Mouse (Mus musculus) liver, embryonic 11.5 days (tissue): ENCODE data around the gene Ubxn1. TPM values are rescaled to one million over a fixed set of nuclear protein-coding genes. Genes with fewer than 3 reads are reported as not detected.

ENCODE experiments used
- ATAC-seq: fragments of 200-750 bp; cut with Nextera tagmentation; replicated peaks from 2 replicates; pipeline ENCODE4 v1.8.0; 2017; ENCODE audit warnings: moderate number of reproducible peaks, mild to moderate bottlenecking, moderate TSS enrichment, moderate library complexity; ENCODE audit not compliant: low FRiP score
- DNase-seq: peaks from one replicate; pipeline ENCODE4 v3.0.0-alpha.2; 2017; ENCODE audit warnings: low spot score
- H3K27ac ChIP-seq: fragments of 300-500 bp; sonication (generic); 2 replicates; pipeline ENCODE4 v1.5.1; 2014; ENCODE audit warnings: mild to moderate bottlenecking, low read depth, low read length, control low read depth
- H3K27me3 ChIP-seq: fragments of 300-500 bp; sonication (generic); replicated peaks from 2 replicates; pipeline ENCODE4 v1.6.1; 2014; ENCODE audit warnings: low read length, mixed read lengths; ENCODE audit not compliant: control insufficient read depth, insufficient read depth
- H3K36me3 ChIP-seq: fragments of 300-500 bp; sonication (generic); 2 replicates; pipeline ENCODE4 v1.6.1; 2014; ENCODE audit warnings: mild to moderate bottlenecking, low read length, moderate library complexity, mixed read lengths; ENCODE audit not compliant: control insufficient read depth, insufficient read depth
- H3K4me1 ChIP-seq: fragments of 300-500 bp; sonication (generic); replicated peaks from 2 replicates; pipeline ENCODE4 v1.6.1; 2014; ENCODE audit warnings: low read length, mixed read lengths; ENCODE audit not compliant: control insufficient read depth, insufficient read depth
- H3K4me2 ChIP-seq: fragments of 300-500 bp; sonication (generic); 2 replicates; pipeline ENCODE4 v1.6.1; 2014; ENCODE audit warnings: mild to moderate bottlenecking, control low read depth, moderate library complexity
- H3K4me3 ChIP-seq: fragments of 300-500 bp; sonication (generic); 2 replicates; pipeline ENCODE4 v1.5.1; 2014; ENCODE audit warnings: low read depth, low read length, control low read depth
- H3K9ac ChIP-seq: fragments of 300-500 bp; sonication (generic); 2 replicates; pipeline ENCODE4 v1.6.1; 2014; ENCODE audit warnings: low read depth, low read length, control low read depth
- H3K9me3 ChIP-seq: fragments of 300-500 bp; sonication (generic); 2 replicates; pipeline ENCODE4 v1.6.1; 2016; ENCODE audit warnings: low read length, inconsistent platforms, mixed read lengths; ENCODE audit not compliant: control insufficient read depth
- WGBS: fragments of 180-500 bp; shearing (Covaris S2); extraction: QIAGEN DNeasy Blood & Tissue Kit; methylation state at CpG from one replicate; pipeline ENCODE4 v1.1.7; 2014; 5-methylcytosine and 5-hydroxymethylcytosine counted together
- polyA plus RNA-seq: library from polyadenylated mRNA; unstranded; fragments of >200 nt; fragmentation: Nextera tagmentation; extraction: Ambion mirVana; gene quantifications from 2 replicates; pipeline ENCODE4 v1.2.1, GENCODE M21; 2014

Gene Ubxn1
- polyA plus RNA-seq, 1 experiment from 2014 or later: 204 TPM

DNA sequence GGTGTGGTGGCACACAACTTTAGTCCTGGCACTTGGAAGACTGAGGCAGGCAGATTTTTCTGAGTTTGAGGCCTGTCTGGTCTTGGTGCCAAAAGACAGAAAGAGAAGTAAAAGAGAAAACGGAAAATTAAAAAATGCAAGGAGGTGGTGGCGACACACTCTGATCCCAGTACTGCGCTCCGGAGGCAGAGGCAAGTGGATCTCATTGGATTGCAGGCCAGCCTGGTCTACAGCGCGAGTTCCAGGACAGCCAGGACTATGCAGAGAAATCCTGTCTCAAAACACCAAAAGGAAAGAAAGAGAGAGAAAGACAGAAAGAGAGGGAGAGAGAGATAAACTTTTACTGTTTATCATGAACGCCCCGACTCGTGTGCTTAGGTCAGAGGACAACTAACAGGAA lies 458 bp upstream of the Ubxn1 start:
- DNase-seq (no peak), ATAC-seq (peak; percentile 24; the same call in 1 of the 2 replicates)
- no peaks in the 10 kb centered on the region for H3K27me3 ChIP-seq
- H3K4me2 ChIP-seq: peak overlapping the region; percentile 77
- 30% methylated on average over 9 of the region's 9 CpGs for WGBS
- peaks cover 9% of the 10 kb centered on the region for H3K4me1 ChIP-seq
- H3K27ac ChIP-seq: peak overlapping the region; percentile 67
- H3K9me3 ChIP-seq: no peaks in the 10 kb centered on the region
- peak overlapping the region; percentile 95 for H3K4me3 ChIP-seq
- H3K36me3 ChIP-seq: peaks cover 13% of the 10 kb centered on the region
- H3K9ac ChIP-seq: peak overlapping the region; percentile 94

DNA sequence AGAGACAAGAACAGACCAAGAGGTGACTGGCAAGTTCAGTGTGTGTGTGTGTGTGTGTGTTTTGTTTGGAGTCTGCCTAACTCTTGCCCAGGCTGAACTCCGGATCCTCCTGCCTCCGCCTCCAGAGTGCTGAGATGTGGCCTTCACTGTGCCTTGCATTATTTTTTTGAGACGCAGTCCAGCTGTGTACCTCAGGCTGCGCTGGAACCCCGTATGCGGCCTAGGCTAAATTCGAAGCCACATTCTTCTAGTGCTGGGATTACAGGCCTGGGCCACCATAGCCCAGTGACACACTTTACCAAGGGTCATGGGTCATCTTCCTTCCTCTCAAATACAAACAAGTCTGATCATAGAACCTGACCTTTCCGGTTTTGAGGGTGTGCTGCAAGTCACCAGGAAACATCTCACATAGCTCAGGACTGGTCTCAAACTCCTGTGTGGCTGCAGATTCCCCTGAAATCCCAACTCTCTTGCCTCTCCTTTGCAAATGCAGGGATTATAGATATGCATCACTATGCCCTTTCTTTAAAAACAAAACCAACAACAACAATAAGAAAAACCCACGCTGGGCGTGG lies 1.1 kb downstream of the Ubxn1 start:
- Histone ChIP-seq H3K4me1 (peaks cover 9% of the 10 kb centered on the region), H3K36me3 (peaks cover 20% of the 10 kb centered on the region), H3K9ac (peak overlapping the region; percentile 94), H3K4me3 (peak overlapping the region; percentile 95), H3K9me3 (no peaks in the 10 kb centered on the region), H3K27me3 (no peaks in the 10 kb centered on the region), H3K4me2 (peak overlapping the region; percentile 96), H3K27ac (peak overlapping the region; percentile 89; the same call in 1 of the 2 replicates)
- ATAC-seq (no peak), DNase-seq (no peak)
- WGBS: 69% methylated on average over 10 of the region's 10 CpGs

- ATAC-seq (no peak), DNase-seq (no peak)
- Histone ChIP-seq H3K36me3 (peaks cover 25% of the 10 kb centered on the region), H3K9me3 (no peaks in the 10 kb centered on the region), H3K9ac (no peak overlapping the region), H3K4me3 (no peak overlapping the region), H3K27ac (no peak overlapping the region), H3K4me2 (no peak overlapping the region), H3K4me1 (peaks cover 14% of the 10 kb centered on the region), H3K27me3 (no peaks in the 10 kb centered on the region)
- 87% methylated on average over 7 of the region's 7 CpGs for WGBS
These were observed 3.7 kb downstream of the Ubxn1 start for GRCm38 (mm10) chr19:8875031-8875430.

GRCm38 (mm10) chr19:8880311-8881033 lies 9.2 kb downstream of the Ubxn1 start, which contains the start of gene Uqcc3:
Gene Uqcc3 (minus strand): TSS chr19:8880923.
- ATAC-seq: peak; percentile 97
- H3K4me1 ChIP-seq: peaks cover 8% of the 10 kb centered on the region
- peak within 1 kb of the TSS; percentile 94 for H3K4me3 ChIP-seq
- peaks cover 12% of the 10 kb centered on the region for H3K36me3 ChIP-seq
- WGBS: under 1% methylated on average over 42 of the region's 42 CpGs
- peak within 1 kb of the TSS; percentile 92 for H3K4me2 ChIP-seq
- H3K27me3 ChIP-seq: no peaks in the 10 kb centered on the region
- DNase-seq: peak; percentile 84
- H3K9me3 ChIP-seq: no peaks in the 10 kb centered on the region
- peak within 1 kb of the TSS; percentile 95 for H3K9ac ChIP-seq
- H3K27ac ChIP-seq: peak within 1 kb of the TSS; percentile 79

GRCm38 (mm10) chr19:8881034-8881392 lies 9.7 kb downstream of the Ubxn1 start:
- H3K9me3 ChIP-seq: no peaks in the 10 kb centered on the region
- peak overlapping the region; percentile 95 for H3K9ac ChIP-seq
- no peaks in the 10 kb centered on the region for H3K27me3 ChIP-seq
- peaks cover 8% of the 10 kb centered on the region for H3K4me1 ChIP-seq
- ATAC-seq: no peak
- DNase-seq: no peak
- WGBS: 15% methylated on average over 3 of the region's 3 CpGs
- no peak overlapping the region for H3K27ac ChIP-seq
- H3K4me2 ChIP-seq: peak overlapping the region; percentile 92
- peak overlapping the region; percentile 94 for H3K4me3 ChIP-seq
- H3K36me3 ChIP-seq: peaks cover 12% of the 10 kb centered on the region

DNA sequence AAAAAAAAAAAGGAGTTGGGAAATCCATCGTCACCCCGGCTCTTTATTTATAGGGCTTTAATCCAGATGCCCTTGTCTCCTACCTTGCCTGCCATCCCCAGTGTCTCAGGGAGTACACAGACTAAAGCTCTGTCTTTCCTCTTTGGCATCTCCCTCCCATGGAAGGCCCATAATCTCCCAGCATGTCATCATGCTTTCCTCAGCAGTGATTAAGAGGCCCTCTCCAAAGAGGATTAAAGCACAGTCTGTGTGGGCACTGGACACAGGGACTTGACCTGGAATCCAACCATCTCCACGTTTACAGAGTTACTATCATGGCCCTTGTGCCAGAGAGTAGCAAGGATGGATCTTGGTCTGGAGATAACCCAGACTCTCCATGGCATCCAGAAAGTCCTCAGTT lies 12.3 kb downstream of the Ubxn1 start, which contains the start of the genes Lbhd1 and Gm49403:
Gene Lbhd1, plus strand, starts transcription at position 117 of the 400 bp plus-strand sequence.
Gene Gm49403, plus strand, starts transcription at position 315 of the 400 bp plus-strand sequence.
- Histone ChIP-seq H3K9me3 (no peaks in the 10 kb centered on the region), H3K9ac (no peak within 1 kb of the TSS), H3K4me2 (no peak within 1 kb of the TSS), H3K4me3 (no peak within 1 kb of the TSS), H3K27ac (no peak within 1 kb of the TSS), H3K36me3 (no peaks in the 10 kb centered on the region), H3K27me3 (no peaks in the 10 kb centered on the region), H3K4me1 (peaks cover 12% of the 10 kb centered on the region)
- ATAC-seq (no peak), DNase-seq (no peak)
- 69% methylated on average over 3 of the region's 3 CpGs for WGBS

DNA sequence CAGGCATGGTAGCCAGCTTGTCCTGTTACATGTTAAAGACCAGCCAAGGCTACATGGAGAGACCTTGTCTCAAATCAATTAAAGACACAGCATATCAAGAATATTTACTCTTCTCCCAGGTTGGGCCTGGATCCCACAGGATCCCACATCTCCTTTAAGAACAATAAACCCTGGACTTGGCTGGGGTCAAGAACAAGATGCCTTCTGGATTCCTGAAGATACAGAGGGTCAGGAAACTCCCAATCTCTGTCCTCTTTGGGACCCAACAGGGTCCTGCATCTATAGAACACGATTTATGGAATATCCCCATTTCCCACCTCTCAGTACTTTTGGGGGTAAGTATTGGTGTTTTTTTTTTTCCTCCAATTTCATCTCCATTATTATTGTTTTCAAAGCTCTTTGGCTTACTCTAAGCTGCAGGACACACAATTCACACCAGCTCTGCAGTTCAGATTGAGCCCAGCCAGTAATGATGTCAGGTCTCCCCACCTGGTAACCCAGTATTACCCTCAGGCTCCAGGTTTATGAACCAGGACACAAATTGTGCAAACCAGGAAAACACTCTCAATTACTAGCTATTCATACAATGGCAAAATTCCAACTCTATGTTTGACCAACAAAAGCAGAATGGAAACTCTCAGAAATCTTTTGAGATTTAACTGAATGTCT lies 15.8 kb downstream of the Ubxn1 start:
- Histone ChIP-seq H3K27ac (peak overlapping the region; percentile 92), H3K9ac (peak overlapping the region; percentile 93), H3K9me3 (no peaks in the 10 kb centered on the region), H3K4me1 (peaks cover 6% of the 10 kb centered on the region; the same call in 1 of the 2 replicates), H3K4me2 (peak overlapping the region; percentile 88), H3K27me3 (no peaks in the 10 kb centered on the region), H3K36me3 (peaks cover 4% of the 10 kb centered on the region; the same call in 1 of the 2 replicates), H3K4me3 (peak overlapping the region; percentile 73)
- ATAC-seq (no peak), DNase-seq (no peak)
- WGBS: 44% methylated on average over 1 of the region's 1 CpGs

GRCm38 (mm10) chr19:8887585-8888463 lies 16.5 kb downstream of the Ubxn1 start:
- H3K4me2 ChIP-seq: peak overlapping the region; percentile 88
- no peaks in the 10 kb centered on the region for H3K9me3 ChIP-seq
- peak overlapping the region; percentile 73 for H3K4me3 ChIP-seq
- H3K9ac ChIP-seq: peak overlapping the region; percentile 93
- WGBS: 13% methylated on average over 19 of the region's 19 CpGs
- no peaks in the 10 kb centered on the region for H3K27me3 ChIP-seq
- no peak for ATAC-seq
- no peak for DNase-seq
- H3K36me3 ChIP-seq: peaks cover 4% of the 10 kb centered on the region; the same call in 1 of the 2 replicates
- H3K4me1 ChIP-seq: peaks cover 6% of the 10 kb centered on the region; the same call in 1 of the 2 replicates
- peak overlapping the region; percentile 92 for H3K27ac ChIP-seq
